Mouse (Mus musculus) retina, postnatal 7 days (tissue): ENCODE measurements around the gene Cers6.

ENCODE experiments used
- DNase-seq: peaks from one replicate; pipeline ENCODE4 v3.0.0-alpha.2; 2012; ENCODE audit warnings: low read depth, low spot score

The Cers6 gene

DNA sequence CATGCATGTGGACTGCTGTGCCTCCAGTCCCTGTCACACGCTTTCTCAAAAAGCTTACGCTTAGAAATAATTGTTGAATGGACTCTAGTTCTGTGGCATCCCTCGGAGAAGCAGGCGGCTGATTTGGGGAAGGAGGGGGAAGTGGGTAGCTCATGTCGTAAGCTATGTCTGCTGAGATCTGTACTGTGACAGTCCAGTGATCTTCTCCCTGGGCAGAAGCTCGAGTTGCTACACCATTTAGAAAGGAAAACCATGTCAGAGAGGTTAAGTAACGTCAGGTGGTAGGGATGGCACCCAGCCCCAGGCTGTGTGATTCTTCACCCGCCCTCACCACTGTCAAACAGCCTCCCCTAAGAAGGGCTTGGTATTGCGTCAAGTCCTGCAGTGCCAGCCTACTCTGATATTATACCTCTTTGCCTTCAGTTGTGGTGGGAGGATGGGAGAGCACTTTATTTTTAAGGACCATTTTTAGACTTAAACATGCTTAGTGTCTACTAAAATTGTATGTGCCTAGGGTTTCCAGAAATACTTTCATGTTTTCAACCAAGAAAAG, 154.0 kb downstream of the Cers6 start:
- no peak for DNase-seq

DNA sequence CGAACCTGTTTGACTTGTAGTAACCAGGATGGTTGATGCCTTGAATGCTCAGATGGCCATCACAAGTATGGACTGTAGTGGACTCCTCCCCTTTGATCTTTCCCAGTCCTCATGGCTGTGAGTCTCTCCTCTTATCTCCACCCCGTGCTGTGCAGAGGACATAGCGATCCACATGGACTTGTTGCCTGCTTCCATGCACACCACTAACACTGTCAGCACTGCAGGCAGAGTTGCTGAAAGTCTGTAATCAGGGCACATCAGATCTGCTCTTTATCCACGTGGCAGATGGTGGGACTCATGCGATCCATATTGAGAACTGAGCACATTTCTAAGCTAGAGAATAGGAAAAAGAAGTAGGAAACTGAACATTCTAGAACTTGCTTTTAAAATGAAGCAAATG, 154.6 kb downstream of the Cers6 start:
- no peak for DNase-seq

DNA sequence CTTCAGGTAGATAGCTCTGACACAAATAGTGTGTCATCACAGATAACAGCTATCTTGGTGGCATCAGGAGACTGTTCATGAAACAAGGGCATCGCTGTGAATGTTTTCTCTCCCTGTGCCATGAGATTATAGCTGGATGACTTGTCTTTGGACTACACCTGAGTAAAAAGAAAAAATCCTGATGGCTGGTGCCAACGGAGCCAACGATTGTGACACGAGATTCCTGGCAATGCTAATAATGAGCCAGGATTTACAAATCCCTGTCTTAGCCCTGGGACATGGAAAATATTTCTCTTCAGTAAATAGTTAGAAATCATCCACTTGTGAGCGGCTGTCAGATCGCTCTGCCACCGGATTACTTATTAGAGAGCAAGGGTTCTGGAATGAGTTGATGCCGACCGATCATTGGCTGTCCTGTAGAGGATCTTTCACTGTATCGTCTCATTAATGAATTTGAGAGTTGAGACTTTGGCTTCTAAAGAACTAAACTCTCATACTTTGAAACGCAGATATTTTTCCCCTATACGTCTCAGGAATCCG, 157.9 kb downstream of the Cers6 start:
- DNase-seq, result no peak

DNA sequence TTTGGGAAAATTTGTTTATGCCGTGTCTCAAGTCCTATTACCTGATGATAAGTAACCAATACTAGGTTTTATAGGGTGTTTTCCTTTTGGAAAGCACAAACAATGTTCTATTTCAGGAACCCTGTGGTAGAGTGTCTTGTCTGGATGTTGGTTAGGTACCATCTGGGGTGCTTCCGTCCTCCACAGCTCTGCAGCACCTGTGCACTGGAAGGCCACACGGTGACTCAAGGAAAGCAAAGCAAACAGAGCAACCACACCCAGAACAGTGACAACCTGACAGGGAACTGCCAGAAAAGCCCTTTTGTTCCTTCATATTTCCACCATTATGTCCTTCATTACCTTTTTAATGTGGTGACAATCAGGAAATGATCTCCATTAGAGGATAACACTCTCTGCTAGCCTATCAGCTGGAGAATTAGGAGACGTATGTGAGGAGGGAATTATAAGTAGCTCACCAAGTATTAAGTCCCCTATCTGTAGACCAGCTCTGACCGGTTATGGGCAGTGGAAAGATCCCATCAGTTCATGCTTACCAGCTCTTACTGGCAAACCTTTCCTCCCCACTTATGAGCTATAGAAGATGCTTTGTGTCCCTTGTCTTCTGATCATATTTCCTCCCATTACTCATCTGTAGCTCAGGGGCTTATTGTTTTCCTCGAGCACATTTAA, 158.7 kb downstream of the Cers6 start:
- no peak for DNase-seq

DNA sequence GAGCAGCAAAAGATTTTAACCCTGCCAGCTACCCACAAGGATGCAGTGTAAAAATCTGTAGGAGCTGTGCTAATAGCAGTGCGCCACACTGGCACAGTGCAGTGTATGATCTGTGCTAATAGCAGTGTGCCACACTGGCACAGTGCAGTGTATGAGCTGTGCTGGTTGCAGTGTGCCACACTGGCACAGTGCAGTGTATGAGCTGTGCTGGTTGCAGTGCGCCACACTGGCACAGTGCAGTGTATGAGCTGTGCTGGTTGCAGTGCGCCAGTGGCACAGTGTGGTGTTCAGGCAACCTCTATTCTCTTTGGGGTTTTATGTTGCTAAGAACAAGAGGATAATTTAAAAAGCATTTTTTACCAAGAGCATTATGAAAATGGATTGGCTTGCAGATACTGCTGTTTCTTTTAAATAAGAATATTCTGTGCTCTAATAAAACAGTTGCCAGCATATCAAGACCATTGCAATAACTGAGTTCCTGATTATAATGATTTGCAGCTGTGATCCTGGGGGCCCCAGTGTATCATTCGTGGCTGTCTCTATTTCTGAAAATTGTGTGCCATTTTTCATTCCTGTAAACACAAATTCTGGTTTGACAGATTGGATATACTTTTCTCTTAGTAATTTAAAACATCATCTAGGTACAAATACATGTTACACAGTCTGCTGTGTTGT, 159.5 kb downstream of the Cers6 start:
- no peak for DNase-seq

DNA sequence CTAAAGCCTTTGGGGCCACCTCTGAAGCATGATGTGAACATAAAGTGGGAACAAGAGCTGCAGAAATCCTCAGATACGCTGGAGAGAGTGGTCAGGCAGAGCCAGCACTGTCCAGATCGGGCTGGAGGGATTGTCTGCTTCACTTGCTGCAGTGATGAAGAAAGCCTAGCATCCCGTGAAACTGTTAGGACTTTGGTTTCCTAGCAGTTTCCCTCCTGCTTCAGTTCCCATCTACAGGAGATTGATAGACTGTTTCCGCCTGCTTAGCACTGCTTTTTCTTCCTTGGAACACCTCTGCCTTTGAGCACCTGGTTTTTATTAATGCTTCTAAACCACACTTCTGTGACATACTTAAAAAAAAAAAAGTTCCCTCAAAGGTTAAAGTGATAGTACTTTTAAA, 160.3 kb downstream of the Cers6 start:
- DNase-seq, result no peak

DNA sequence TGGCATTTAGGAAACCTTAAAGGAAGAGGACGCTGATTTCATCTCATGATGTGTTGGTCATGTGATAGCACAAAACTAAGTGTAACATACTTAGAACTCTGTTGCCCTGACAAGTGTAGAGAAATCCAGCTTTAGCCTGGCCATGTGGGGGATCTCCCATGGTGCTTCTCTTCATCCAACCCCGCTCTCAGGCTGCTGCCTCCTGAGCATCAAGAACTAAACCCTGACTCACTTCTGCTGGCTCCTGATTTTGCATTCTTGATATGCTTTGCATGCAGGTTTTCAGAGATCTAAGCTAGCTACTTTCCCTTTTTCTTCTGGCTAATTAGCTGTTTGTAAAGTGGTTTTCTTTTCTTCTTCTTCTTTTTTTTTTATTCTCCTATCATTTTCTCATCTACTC, 163.6 kb downstream of the Cers6 start:
- DNase-seq, result no peak

DNA sequence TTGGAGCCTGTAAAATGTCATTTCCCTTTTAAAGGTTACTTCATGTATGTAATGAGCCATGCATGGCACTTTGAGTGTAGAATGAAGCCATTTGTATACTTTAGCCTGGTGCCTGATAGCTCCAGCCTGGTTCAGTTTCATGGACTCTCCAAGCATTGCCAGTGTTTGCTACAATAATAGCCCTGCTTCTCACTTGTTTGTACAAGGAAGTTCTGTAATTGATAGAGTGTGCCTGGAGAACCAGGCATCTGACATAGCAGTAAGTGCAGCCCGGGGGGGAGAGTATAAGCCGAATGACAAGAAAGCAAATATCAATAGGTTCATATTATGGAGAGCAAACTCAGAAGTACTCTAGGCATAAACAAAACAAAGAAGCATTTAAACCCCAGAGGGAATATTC, 171.3 kb downstream of the Cers6 start:
- no peak for DNase-seq

DNA sequence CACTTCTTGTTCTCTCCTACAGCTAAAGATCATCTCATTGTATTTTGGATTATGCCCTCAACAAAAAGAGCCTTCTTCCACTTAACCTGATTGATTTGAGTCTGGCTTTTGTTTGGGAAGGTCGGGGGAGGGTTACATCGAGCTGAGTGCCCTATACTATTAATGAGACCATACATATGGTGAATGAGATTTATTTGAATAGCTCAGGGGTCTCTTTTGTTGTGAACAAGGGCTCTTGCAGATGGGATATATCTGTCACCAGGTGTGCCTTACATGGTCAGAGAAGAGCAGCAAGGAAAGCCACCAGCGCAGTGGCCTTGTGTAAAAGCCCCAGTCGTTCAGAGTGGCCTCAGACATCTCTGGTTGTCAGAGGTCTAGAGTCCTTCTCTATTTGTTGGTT, 174.2 kb downstream of the Cers6 start:
- DNase-seq, result no peak

DNA sequence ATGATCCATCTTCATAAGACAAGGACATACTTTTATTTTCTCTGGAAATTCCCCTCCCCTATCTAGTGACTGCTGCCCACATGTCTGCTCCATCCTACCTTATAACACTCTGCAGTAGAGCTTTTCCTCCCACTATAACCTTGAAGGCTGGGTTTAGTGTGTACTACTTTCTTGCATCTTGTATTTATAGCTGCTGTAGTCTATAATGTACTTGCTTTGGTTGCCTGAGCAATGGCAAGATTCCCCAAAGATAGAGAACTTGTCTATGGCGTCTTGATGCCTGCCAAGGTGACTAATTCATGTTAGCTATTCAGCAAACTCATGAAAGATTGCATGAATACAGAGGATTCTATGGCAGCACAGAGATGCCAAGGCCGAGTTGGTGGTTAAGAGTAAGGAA, 176.1 kb downstream of the Cers6 start:
- no peak for DNase-seq

DNA sequence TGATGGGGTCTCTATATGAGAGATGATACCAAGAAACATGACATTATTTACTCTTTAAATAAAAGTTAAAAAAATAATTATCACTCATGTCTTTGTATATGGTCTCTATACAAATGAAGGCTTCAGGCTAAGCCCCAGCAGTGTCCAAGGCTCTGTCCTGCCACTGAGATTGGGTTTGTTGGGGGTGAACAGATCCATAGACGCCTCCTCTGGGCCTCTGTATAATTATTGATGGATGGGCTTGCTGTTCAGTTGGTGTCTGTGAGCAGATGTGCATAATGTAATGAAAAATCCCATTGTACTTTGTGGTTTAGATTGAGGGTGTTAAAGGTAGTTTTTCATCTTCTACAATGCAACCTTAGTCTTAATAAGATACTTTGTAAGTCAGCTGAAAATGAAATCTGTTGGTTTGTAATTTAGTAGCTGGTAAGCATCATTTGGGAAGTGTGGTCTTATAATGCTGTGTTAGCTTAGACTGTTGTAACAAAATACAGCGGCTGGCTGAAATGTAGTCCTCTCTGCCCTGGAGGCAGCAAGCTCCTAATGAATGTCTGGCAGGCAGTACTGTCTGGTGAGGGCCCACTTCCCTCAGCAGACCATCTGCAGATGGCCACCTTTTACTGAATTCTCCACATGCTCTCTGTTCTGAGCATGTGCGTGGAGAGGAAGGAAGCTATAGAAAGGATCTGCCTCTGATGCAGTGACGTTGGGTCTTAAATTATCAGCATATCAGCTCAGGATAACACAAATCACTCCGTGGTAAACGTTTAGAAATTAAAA, 181.3 kb downstream of the Cers6 start:
- DNase-seq, result no peak

DNA sequence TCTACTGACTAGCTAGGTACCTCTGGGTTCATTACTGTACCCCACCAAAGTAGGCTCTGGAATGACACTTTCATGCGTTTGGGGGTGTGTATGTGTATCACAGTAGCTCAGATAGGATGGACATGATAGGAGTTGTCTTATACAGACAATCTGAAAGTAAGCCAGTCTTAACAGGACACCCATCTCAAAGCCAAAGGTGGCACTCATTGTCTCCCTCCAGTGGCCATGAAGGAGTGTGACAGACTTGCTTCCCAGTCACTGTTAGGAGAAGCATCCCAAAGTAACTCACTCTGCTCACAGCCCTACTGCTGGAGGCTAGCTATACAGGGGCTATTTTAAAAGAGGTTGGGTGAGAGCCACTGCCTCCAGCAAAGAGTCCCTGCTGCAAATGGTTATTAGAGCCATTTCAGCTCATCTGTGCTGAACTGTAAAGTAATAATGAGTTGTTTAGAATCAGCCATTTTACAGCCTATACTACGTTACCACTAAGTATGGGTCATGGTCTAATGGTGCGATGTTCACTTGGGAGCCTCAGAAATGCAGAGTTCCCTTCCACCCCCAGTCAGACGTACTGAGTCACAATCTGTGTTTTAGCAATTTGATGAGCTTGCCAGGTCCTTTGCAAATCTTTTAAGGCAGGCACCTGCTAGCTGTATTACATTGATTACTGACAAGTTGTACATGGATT, 182.3 kb downstream of the Cers6 start:
- DNase-seq, result peak; percentile 37

DNA sequence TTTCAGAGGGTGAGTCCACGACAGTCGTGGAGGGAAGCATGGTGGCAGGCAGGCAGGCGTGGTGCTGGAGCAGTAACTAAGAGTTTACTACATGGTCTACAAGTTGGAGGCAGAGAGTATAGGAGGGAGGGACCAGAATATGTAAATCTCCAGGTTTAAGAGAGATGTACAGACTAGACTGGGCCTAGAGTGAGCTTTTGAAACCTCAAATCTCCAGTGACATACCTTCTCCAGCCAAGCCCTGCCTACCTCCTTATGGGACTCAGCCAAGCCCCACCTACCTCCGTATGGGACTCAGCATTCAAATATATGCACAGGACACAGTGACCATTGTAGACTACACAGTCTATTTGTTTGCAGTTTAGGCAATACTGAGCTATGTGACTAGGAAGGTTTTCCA, 184.7 kb downstream of the Cers6 start:
- no peak for DNase-seq

DNA sequence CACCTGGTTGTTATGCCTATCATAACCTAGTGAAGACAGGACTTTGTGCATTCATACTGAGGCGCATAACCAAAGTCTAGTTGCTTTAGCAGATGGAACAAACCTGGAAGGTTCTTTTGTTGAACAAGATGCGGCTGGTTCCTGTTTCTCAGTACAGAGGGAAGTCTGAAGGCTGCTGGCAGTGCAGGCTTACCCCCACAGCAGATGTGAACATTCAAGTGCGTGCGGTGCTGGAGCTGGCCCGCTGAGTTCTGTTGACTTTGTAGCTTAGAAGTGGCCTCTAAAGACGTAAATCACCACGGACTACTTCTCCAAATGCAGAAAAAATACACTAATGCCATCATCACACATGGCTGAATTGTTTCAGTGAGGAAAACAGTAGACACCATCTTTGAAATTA, 186.1 kb downstream of the Cers6 start:
- DNase-seq, result no peak

DNA sequence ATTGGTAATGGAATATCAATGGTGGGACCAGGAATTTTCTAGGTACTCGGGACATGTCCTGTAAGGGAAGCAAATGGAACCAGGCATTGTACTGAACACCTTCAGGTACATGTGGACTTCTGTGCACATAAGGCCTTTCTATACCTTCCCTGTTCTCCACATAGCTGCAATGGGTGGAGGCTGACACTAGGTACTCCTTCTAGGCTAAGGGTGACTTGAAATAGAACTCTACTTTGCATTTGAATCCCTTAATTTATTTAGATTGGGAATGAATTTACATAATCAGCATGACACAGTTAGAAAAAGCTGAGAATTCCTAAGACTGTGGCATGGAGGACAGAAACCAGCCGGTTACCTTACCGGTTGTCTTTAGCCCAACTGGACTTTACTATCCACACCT, 186.6 kb downstream of the Cers6 start:
- no peak for DNase-seq

DNA sequence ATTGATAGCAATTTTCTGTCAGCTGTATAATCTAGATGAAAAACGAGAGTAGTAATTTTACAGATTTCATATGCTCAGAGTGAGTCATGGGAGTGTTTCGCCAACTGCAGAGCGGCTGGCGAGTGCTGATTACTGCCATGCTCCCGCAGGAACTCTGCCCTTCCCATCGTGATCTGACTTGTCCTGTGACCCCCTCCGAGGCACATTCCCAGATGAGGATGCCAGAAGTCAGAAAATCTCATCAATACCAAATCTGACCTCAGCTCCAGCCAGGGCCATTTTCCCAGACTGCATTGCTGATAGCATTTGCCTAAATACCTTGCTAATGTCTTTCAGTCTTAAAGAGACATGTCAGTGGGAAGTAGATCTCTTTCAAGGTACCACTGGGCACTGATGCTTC, 187.9 kb downstream of the Cers6 start:
- DNase-seq, result no peak

DNA sequence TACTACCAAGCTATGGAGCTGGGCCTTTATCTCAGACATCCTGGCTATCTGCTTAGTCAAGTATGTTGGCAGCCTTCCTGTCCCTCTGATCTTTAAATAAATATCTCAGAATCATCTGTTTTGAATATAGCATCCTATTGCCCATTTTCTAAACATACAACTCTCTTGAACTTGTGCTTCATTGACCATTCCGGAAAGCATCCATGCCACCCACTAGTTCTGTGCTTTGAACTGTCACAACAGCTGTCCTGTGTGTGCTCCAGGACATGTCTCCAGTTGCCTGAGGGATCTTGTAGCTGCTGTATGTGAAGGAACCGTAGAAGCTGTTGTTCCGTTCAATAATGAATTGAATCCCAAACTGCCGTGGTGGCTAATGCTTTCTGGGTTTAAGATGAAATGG, 188.9 kb downstream of the Cers6 start:
- DNase-seq, result no peak

DNA sequence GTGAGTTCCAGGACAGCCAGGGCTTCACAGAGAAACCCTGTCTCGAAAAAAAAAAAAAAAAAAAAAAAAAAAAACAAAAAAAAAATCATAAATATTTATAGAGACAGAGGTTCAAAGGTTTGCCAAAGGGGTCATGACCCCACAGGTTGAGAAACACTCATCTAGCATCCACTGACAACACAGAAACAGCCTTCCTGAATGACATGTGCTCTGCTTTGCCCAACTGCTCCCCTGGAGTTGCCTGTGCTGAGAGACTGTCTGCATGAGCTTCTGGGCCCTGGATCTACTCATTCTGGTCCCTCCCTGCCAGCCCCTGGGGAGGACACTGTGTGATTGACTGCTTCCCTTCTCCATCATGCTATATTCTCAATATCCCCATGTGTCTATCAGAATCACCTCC, 190.4 kb downstream of the Cers6 start:
- no peak for DNase-seq

DNA sequence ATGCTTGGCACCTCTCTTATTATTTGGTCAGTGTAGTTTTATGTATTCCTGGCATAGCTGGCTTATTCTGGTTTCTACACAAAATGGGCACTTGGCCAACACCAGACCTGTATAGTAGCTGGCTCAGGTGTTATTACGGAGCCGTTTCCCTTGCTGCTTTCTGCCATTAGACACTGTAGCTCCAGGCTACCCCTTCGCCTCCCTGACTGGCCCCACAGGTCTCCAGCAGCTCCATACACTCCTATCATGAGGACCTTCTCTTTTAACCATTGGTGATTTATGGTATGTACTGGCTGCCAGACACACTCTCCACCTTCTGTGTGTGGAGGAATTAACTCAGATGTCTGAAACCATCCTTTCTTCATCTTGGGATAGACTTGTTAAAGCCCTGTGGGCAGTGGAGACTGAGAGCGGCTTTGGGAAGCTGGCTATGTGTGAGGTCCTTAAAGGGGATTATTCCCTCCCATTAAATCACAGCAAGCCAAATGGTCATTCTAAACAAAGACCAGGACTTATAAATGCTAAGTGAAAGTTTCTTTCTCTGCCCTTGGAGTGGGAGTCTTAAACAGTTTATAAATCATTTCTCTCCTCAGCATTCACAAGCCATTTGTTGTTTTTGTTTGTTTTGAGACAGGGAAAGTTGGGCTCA, 192.1 kb downstream of the Cers6 start:
- no peak for DNase-seq

DNA sequence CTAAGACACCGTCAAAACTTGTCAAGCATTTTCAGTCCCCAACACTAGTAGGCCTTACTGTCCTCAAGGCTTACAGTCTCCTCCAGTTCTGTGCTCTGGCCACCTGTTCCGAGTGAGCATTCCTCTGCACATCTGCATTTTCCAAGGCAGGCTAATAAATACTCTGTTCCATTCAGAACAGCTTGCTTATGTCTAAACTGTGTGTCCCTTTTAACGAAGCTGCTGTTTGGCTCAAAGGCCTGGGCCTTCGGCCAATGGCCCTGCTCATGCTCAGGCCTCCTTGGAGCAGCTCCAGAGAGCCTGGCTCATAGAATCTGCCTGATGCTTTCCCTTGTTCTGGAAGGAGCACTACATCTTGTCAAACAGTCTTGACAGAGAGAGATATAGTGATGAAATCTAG, 193.0 kb downstream of the Cers6 start:
- DNase-seq, result no peak

DNA sequence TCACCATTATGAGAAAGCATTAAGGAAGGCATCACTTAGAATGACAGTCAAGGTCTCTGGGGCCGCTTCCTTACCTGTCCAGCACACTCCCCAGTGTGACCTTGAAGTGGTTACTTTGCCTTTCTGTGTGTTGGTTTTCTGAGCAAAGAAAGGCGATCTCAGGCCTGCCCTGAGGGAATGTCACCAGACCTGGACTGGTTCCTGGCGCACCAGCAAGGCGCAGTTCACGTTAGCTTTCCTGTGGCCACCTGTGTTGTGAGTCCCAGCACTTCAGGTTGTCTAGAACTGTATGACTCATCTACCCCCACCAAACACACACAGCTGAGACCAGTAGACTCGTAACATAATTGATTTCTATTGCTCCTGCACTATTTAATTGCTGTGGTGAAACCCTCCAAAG, 193.9 kb downstream of the Cers6 start:
- DNase-seq, result no peak
